Mouse (Mus musculus): Measurements from ENCODE around the gene Sypl. TPM values are rescaled to one million over a fixed set of nuclear protein-coding genes. Genes with fewer than 3 reads are reported as not detected.

Sypl gene
- polyA plus RNA-seq, 1 experiment from 2014 or later: 135 TPM

- WGBS: 67% methylated on average over 7 of the region's 7 CpGs
- Histone ChIP-seq H3K9me3 (ENCODE audit: control insufficient read depth, low read length) (no peaks in the 10 kb centered on the region), H3K4me3 (ENCODE audit: low read length) (no peak overlapping the region), H3K27ac (ENCODE audit: low read depth, low read length) (no peak overlapping the region), H3K9ac (ENCODE audit: low read depth, low read length) (no peak overlapping the region), H3K4me1 (ENCODE audit: control insufficient read depth, insufficient read depth, low read length) (no peaks in the 10 kb centered on the region), H3K4me2 (replicated peaks; ENCODE audit: low read depth, low read length) (no peak overlapping the region), H3K27me3 (ENCODE audit: control insufficient read depth, insufficient read depth, low read length) (no peaks in the 10 kb centered on the region), H3K36me3 (ENCODE audit: control insufficient read depth, insufficient read depth, low read length) (no peaks in the 10 kb centered on the region)
- no peak for ATAC-seq (ENCODE audit: low FRiP score, low TSS enrichment)
Measured at GRCm38 (mm10) chr12:32930566-32930965, 23.1 kb upstream of the Sypl start.

- no peaks in the 10 kb centered on the region for H3K9me3 ChIP-seq (ENCODE audit: control insufficient read depth, low read length)
Measured at GRCm38 (mm10) chr12:32936246-32936946, 17.3 kb upstream of the Sypl start.

GRCm38 (mm10) chr12:32941141-32941540, 12.6 kb upstream of the Sypl start:
- no peak for ATAC-seq (ENCODE audit: low FRiP score, low TSS enrichment)
- no peaks in the 10 kb centered on the region for H3K27me3 ChIP-seq (ENCODE audit: control insufficient read depth, insufficient read depth, low read length)
- WGBS: 86% methylated on average over 4 of the region's 4 CpGs
- no peaks in the 10 kb centered on the region for H3K9me3 ChIP-seq (ENCODE audit: control insufficient read depth, low read length)
- H3K4me3 ChIP-seq (ENCODE audit: low read length): no peak overlapping the region
- no peak overlapping the region for H3K9ac ChIP-seq (ENCODE audit: low read depth, low read length)
- no peak overlapping the region for H3K27ac ChIP-seq (ENCODE audit: low read depth, low read length)
- no peaks in the 10 kb centered on the region for H3K36me3 ChIP-seq (ENCODE audit: control insufficient read depth, insufficient read depth, low read length)
- no peaks in the 10 kb centered on the region for H3K4me1 ChIP-seq (ENCODE audit: control insufficient read depth, insufficient read depth, low read length)
- no peak overlapping the region for H3K4me2 ChIP-seq (replicated peaks; ENCODE audit: low read depth, low read length)

More at GRCm38 (mm10) chr12:32936246-32936946, 17.3 kb upstream of the Sypl start:
- WGBS: 81% methylated on average over 4 of the region's 4 CpGs
- Histone ChIP-seq H3K9ac (ENCODE audit: low read depth, low read length) (no peak overlapping the region), H3K4me2 (replicated peaks; ENCODE audit: low read depth, low read length) (no peak overlapping the region), H3K27me3 (ENCODE audit: control insufficient read depth, insufficient read depth, low read length) (no peaks in the 10 kb centered on the region), H3K27ac (ENCODE audit: low read depth, low read length) (no peak overlapping the region), H3K36me3 (ENCODE audit: control insufficient read depth, insufficient read depth, low read length) (no peaks in the 10 kb centered on the region), H3K4me1 (ENCODE audit: control insufficient read depth, insufficient read depth, low read length) (no peaks in the 10 kb centered on the region), H3K4me3 (ENCODE audit: low read length) (no peak overlapping the region)
- no peak for ATAC-seq (ENCODE audit: low FRiP score, low TSS enrichment)

DNA sequence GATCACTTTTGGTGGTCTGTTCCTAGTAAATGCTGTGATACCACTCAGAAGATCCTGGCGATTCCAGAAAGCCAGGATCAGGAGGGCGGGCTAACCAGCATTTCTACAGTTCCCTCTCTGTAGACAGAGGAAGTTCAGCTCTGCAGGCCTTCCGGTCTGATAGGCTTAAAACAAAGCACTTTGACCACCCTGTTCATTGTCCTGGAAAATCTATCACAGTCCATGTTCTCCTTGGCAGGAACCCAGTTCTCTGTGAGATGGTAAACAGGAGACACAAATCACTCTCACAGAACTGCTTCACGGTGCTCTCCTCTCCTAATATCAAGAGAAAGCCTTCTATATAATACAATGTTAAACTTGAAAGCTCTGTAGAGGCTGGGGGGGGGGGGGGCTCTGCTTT, 10.3 kb upstream of the Sypl start:
- no peaks in the 10 kb centered on the region for H3K9me3 ChIP-seq (ENCODE audit: control insufficient read depth, low read length)
- 61% methylated on average over 4 of the region's 4 CpGs for WGBS
- H3K27ac ChIP-seq (ENCODE audit: low read depth, low read length): 0 out of 2 replicates have a peak overlapping the region, but pooled peaks have one; percentile 6
- H3K9ac ChIP-seq (ENCODE audit: low read depth, low read length): no peak overlapping the region
- no peak overlapping the region for H3K4me2 ChIP-seq (replicated peaks; ENCODE audit: low read depth, low read length)
- H3K4me3 ChIP-seq (ENCODE audit: low read length): no peak overlapping the region
- H3K27me3 ChIP-seq (ENCODE audit: control insufficient read depth, insufficient read depth, low read length): no peaks in the 10 kb centered on the region
- ATAC-seq (ENCODE audit: low FRiP score, low TSS enrichment): no peak
- no peaks in the 10 kb centered on the region for H3K36me3 ChIP-seq (ENCODE audit: control insufficient read depth, insufficient read depth, low read length)
- H3K4me1 ChIP-seq (ENCODE audit: control insufficient read depth, insufficient read depth, low read length): no peaks in the 10 kb centered on the region

DNA sequence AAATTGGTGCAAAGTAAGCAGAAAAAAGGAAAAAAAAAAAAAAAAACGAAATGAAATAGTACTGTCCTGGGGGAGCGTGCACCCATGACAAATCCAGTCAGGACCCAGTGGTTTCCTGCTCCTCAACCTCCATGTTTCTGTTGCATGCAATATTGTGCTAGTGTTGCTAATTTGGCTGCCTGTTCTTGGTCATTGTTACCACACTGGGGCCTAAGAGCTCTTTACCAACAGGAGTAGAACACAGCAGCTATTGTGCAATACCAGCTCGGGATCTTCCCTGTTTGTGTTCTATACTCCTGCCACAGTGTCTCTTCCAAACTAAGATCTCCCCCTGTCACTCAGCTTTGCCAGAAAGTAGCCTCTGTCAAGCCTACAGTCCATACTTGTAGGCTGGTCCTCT, 9.7 kb upstream of the Sypl start:
- ATAC-seq (ENCODE audit: low FRiP score, low TSS enrichment): no peak
- Histone ChIP-seq H3K27me3 (ENCODE audit: control insufficient read depth, insufficient read depth, low read length) (no peaks in the 10 kb centered on the region), H3K4me1 (ENCODE audit: control insufficient read depth, insufficient read depth, low read length) (no peaks in the 10 kb centered on the region), H3K4me2 (replicated peaks; ENCODE audit: low read depth, low read length) (no peak overlapping the region), H3K36me3 (ENCODE audit: control insufficient read depth, insufficient read depth, low read length) (no peaks in the 10 kb centered on the region), H3K4me3 (ENCODE audit: low read length) (no peak overlapping the region), H3K9me3 (ENCODE audit: control insufficient read depth, low read length) (no peaks in the 10 kb centered on the region), H3K9ac (ENCODE audit: low read depth, low read length) (no peak overlapping the region), H3K27ac (ENCODE audit: low read depth, low read length) (0 out of 2 replicates have a peak overlapping the region, but pooled peaks have one; percentile 8)
- 74% methylated on average over 3 of the region's 3 CpGs for WGBS

GRCm38 (mm10) chr12:32944884-32945454, 8.7 kb upstream of the Sypl start:
- Histone ChIP-seq H3K27ac (ENCODE audit: low read depth, low read length) (no peak overlapping the region), H3K9ac (ENCODE audit: low read depth, low read length) (no peak overlapping the region), H3K4me3 (ENCODE audit: low read length) (no peak overlapping the region), H3K4me1 (ENCODE audit: control insufficient read depth, insufficient read depth, low read length) (no peaks in the 10 kb centered on the region), H3K27me3 (ENCODE audit: control insufficient read depth, insufficient read depth, low read length) (no peaks in the 10 kb centered on the region), H3K36me3 (ENCODE audit: control insufficient read depth, insufficient read depth, low read length) (no peaks in the 10 kb centered on the region), H3K9me3 (ENCODE audit: control insufficient read depth, low read length) (no peaks in the 10 kb centered on the region), H3K4me2 (replicated peaks; ENCODE audit: low read depth, low read length) (no peak overlapping the region)
- no peak for ATAC-seq (ENCODE audit: low FRiP score, low TSS enrichment)
- 53% methylated on average over 8 of the region's 8 CpGs for WGBS

DNA sequence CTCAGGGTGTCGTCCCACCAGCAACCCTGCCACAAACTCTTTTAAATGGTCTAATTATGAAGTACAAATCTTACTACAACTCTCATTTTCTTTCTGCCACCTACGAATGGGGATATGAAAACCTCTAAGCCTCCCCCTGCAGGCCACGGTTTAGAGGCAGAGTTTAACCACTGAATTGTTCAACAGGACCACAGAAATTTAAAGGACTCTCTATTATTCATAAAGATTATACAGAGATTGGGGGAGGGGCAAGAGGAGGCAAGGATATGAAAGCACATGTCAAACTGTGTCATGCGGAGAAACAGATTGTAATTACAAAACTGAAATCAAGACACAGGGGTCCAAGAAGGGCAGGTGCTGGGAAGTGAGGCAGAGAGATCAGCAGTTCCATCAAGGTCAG, 7.3 kb upstream of the Sypl start:
- no peak for ATAC-seq (ENCODE audit: low FRiP score, low TSS enrichment)
- 83% methylated on average over 4 of the region's 4 CpGs for WGBS

GRCm38 (mm10) chr12:32952416-32952815, 1.3 kb upstream of the Sypl start:
- H3K4me2 ChIP-seq (replicated peaks; ENCODE audit: low read depth, low read length): no peak overlapping the region
- no peak for ATAC-seq (ENCODE audit: low FRiP score, low TSS enrichment)
- 38% methylated on average over 3 of the region's 3 CpGs for WGBS

More for the DNA sequence above, 7.3 kb upstream of the Sypl start:
- Histone ChIP-seq H3K4me3 (ENCODE audit: low read length) (no peak overlapping the region), H3K4me1 (ENCODE audit: control insufficient read depth, insufficient read depth, low read length) (no peaks in the 10 kb centered on the region), H3K36me3 (ENCODE audit: control insufficient read depth, insufficient read depth, low read length) (no peaks in the 10 kb centered on the region), H3K9me3 (ENCODE audit: control insufficient read depth, low read length) (no peaks in the 10 kb centered on the region), H3K9ac (ENCODE audit: low read depth, low read length) (no peak overlapping the region), H3K27me3 (ENCODE audit: control insufficient read depth, insufficient read depth, low read length) (no peaks in the 10 kb centered on the region), H3K27ac (ENCODE audit: low read depth, low read length) (no peak overlapping the region), H3K4me2 (replicated peaks; ENCODE audit: low read depth, low read length) (no peak overlapping the region)

DNA sequence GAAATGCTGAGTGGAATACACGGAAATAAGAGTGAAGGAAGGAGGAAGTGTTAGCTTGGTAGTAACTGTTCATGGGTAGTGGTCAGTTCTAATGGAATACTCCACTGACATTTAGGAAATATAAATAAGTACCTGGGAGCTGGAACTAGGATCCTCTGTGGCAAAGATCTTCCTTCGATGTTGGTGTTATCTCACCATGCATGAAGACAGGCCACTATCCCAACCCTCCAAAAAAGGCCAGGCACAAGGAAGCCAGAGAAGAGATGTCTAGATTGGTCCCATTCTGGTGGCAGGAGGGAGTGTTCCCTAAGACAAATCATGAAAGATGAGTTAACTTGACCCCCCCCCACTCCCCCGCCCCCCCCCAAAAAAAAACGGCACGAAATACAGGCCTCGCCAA, 625 bp upstream of the Sypl start:
- H3K27me3 ChIP-seq (ENCODE audit: control insufficient read depth, insufficient read depth, low read length): no peaks in the 10 kb centered on the region
- peak overlapping the region; percentile 93 for H3K27ac ChIP-seq (ENCODE audit: low read depth, low read length)
- H3K4me2 ChIP-seq (replicated peaks; ENCODE audit: low read depth, low read length): peak overlapping the region; percentile 66
- 20% methylated on average over 6 of the region's 6 CpGs for WGBS
- peaks cover 30% of the 10 kb centered on the region for H3K4me1 ChIP-seq (ENCODE audit: control insufficient read depth, insufficient read depth, low read length)
- H3K9me3 ChIP-seq (ENCODE audit: control insufficient read depth, low read length): no peaks in the 10 kb centered on the region
- H3K9ac ChIP-seq (ENCODE audit: low read depth, low read length): peak overlapping the region; percentile 82
- H3K4me3 ChIP-seq (ENCODE audit: low read length): peak overlapping the region; percentile 59
- H3K36me3 ChIP-seq (ENCODE audit: control insufficient read depth, insufficient read depth, low read length): no peaks in the 10 kb centered on the region
- ATAC-seq (ENCODE audit: low FRiP score, low TSS enrichment): no peak

More at GRCm38 (mm10) chr12:32952416-32952815, 1.3 kb upstream of the Sypl start:
- no peak overlapping the region for H3K9ac ChIP-seq (ENCODE audit: low read depth, low read length)
- no peak overlapping the region for H3K4me3 ChIP-seq (ENCODE audit: low read length)
- no peak overlapping the region for H3K27ac ChIP-seq (ENCODE audit: low read depth, low read length)
- H3K4me1 ChIP-seq (ENCODE audit: control insufficient read depth, insufficient read depth, low read length): peaks cover 26% of the 10 kb centered on the region
- no peaks in the 10 kb centered on the region for H3K9me3 ChIP-seq (ENCODE audit: control insufficient read depth, low read length)
- no peaks in the 10 kb centered on the region for H3K36me3 ChIP-seq (ENCODE audit: control insufficient read depth, insufficient read depth, low read length)
- no peaks in the 10 kb centered on the region for H3K27me3 ChIP-seq (ENCODE audit: control insufficient read depth, insufficient read depth, low read length)
